Mouse (Mus musculus): ENCODE measurements around the gene Gsx1.

Gene Gsx1

GRCm38 (mm10) chr5:147204905-147205304 lies 16.4 kb downstream of the Gsx1 start:
- DNase-seq (ENCODE audit: low spot score), result no peak

- DNase-seq (ENCODE audit: low spot score), result no peak
These were observed 19.4 kb downstream of the Gsx1 start for GRCm38 (mm10) chr5:147207852-147208251.

DNA sequence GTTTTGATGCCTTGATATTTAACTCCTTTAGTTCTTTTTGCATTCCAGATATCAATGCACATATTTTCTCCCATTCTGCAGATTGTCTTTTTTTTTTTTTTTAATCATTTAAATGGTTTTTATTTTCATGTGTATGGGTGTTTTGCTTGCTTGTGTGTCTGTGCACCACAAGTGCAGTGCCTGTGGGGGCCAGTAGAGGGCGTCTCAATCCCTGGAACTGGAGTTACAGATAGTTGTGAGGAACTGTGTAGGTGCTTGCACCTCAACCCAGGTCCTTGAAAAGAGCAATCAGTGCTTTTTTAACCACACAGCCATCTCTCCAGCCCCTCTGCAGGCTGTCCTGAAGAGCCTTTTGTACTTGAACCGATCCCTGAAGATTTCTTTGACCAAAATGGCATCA lies 20.0 kb downstream of the Gsx1 start:
- DNase-seq (ENCODE audit: low spot score), result no peak

GRCm38 (mm10) chr5:147227354-147228112 lies 39.0 kb downstream of the Gsx1 start:
- peak; percentile 84 for DNase-seq (ENCODE audit: low spot score)

DNA sequence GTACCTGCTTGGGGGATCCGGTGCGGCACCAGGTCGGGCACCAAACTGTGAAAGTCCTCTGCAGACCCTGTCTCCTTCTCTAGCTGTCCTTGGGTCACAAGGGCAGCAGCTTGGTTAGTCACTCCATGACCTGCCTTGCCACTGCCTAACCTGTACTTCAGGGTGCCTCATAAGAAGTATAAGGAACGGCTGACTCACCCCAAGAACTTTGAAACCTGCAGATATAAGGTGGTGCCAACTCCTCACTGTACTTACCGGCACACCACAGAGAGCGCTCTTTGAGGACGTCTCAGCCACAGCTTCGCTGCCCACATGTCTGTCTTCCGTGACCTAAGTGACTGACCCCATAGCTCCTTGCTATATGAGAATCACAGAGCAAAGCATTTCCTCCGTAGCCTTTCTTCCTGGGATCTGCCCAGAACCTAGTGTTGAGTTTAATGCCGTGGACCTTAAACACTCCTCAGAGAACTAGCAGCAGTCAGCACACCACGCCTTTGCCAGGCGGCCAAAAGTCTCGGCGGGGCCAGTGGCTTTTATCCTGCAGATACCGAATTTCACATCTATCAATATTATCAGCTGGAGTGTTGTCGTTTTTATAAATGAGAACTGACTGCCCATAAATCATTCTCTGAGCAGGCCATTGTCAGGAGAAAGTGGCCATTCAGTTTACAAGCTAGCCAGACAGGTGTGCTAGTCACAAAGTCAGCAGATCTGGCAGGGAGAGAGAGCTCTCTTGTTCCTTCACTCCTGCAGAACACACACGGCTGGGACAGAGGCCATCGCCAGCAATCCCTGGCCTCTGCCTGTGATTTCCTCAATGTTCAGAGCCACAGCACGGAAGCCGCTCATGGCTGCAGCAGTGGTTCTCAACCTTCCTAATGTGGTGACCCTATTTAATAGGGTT lies 47.2 kb downstream of the Gsx1 start:
- DNase-seq (ENCODE audit: low spot score), result no peak

Data from ovary, postnatal 36 days (tissue).